Mouse (Mus musculus) ES-E14 (cell line): ENCODE results near the gene Gm26741.

Source experiments
- CHD2 ChIP-seq: IDR thresholded peaks from 2 replicates; pipeline ENCODE4 v1.6.1; 2014; ENCODE audit warnings: mild to moderate bottlenecking, low read depth, low read length, inconsistent platforms
- HCFC1 ChIP-seq: IDR thresholded peaks from 2 replicates; pipeline ENCODE4 v1.6.1; 2012; ENCODE audit warnings: low read length, inconsistent platforms, borderline replicate concordance; ENCODE audit not compliant: insufficient read depth
- MAFK ChIP-seq: IDR thresholded peaks from 2 replicates; pipeline ENCODE4 v1.6.1; 2014; ENCODE audit warnings: mild to moderate bottlenecking, low read depth, low read length, inconsistent platforms; ENCODE audit not compliant: insufficient read depth
- ZC3H11A ChIP-seq: IDR thresholded peaks from 2 replicates; pipeline ENCODE4 v1.6.1; 2012; ENCODE audit warnings: low read depth, mild to moderate bottlenecking, inconsistent platforms, low read length, borderline replicate concordance
- ZNF384 ChIP-seq: IDR thresholded peaks from 2 replicates; pipeline ENCODE4 v1.6.1; 2012; ENCODE audit warnings: low read depth, low read length, inconsistent platforms

DNA sequence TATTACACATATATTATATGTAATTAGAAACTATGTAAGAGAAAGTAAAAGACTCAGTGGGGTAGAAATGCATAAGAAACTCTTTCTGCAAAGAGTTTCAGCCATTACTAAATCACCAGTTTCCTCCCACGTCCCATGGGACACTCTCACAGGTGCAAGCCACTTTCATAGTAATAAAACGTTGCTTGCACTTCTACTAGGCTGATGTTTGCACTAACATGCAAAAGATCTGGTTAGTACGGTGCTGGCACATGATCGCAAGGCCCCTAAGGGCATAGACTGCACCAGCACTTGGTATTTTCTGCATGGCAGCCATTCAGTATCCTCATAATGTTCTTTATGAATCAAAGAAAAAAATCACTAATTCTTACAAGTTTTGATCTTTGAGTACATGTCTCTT is 15.3 kb downstream of the Gm26741 start:
- TF ChIP-seq ZC3H11A (no peak), MAFK (no peak), HCFC1 (no peak), ZNF384 (no peak), CHD2 (no peak)
